Mouse (Mus musculus): ENCODE measurements around the gene 4930562C15Rik. TPM values are rescaled to one million over a fixed set of nuclear protein-coding genes. Genes with fewer than 3 reads are reported as not detected.

The 4930562C15Rik gene
- polyA plus RNA-seq, 1 experiment from 2014 or later, result 0.43 TPM

GRCm38 (mm10) chr16:4892171-4892570 lies 57.0 kb downstream of the 4930562C15Rik start:
- 90% methylated on average over 6 of the region's 6 CpGs for WGBS
- H3K4me1 ChIP-seq (replicated peaks; ENCODE audit: control insufficient read depth, insufficient read depth, low read length), result peaks cover 13% of the 10 kb centered on the region
- H3K36me3 ChIP-seq (ENCODE audit: control insufficient read depth, insufficient read depth, low read length), result no peaks in the 10 kb centered on the region
- H3K9ac ChIP-seq (ENCODE audit: low read length), result no peak overlapping the region
- no peak for ATAC-seq (replicated peaks; ENCODE audit: low FRiP score, low TSS enrichment, low read depth)
- H3K4me2 ChIP-seq (ENCODE audit: low read length), result no peak overlapping the region
- H3K9me3 ChIP-seq (ENCODE audit: control insufficient read depth, low read length), result no peaks in the 10 kb centered on the region
- no peaks in the 10 kb centered on the region for H3K27me3 ChIP-seq (replicated peaks; ENCODE audit: control insufficient read depth, insufficient read depth, low read length)
- H3K27ac ChIP-seq (ENCODE audit: low read depth), result no peak overlapping the region
- DNase-seq (ENCODE audit: low spot score), result no peak
- H3K4me3 ChIP-seq (ENCODE audit: low read depth, low read length), result no peak overlapping the region

- ATAC-seq (replicated peaks; ENCODE audit: low FRiP score, low TSS enrichment, low read depth), result no peak
- no peaks in the 10 kb centered on the region for H3K9me3 ChIP-seq (ENCODE audit: control insufficient read depth, low read length)
- H3K27me3 ChIP-seq (replicated peaks; ENCODE audit: control insufficient read depth, insufficient read depth, low read length), result no peaks in the 10 kb centered on the region
- whole genome bisulfite sequencing, result 87% methylated on average over 7 of the region's 7 CpGs
- no peak overlapping the region for H3K4me3 ChIP-seq (ENCODE audit: low read depth, low read length)
- no peak for DNase-seq (ENCODE audit: low spot score)
- H3K9ac ChIP-seq (ENCODE audit: low read length), result no peak overlapping the region
- H3K4me1 ChIP-seq (replicated peaks; ENCODE audit: control insufficient read depth, insufficient read depth, low read length), result no peaks in the 10 kb centered on the region; the same call in 1 of the 2 replicates
- no peak overlapping the region for H3K27ac ChIP-seq (ENCODE audit: low read depth)
- H3K4me2 ChIP-seq (ENCODE audit: low read length), result no peak overlapping the region
- no peaks in the 10 kb centered on the region for H3K36me3 ChIP-seq (ENCODE audit: control insufficient read depth, insufficient read depth, low read length)
These were observed 59.1 kb downstream of the 4930562C15Rik start for GRCm38 (mm10) chr16:4894201-4894908.

- Histone ChIP-seq H3K4me1 (replicated peaks; ENCODE audit: control insufficient read depth, insufficient read depth, low read length) (0 out of 2 replicates have a peak, but pooled peaks cover 4% of the 10 kb centered on the region), H3K36me3 (ENCODE audit: control insufficient read depth, insufficient read depth, low read length) (no peaks in the 10 kb centered on the region), H3K4me3 (ENCODE audit: low read depth, low read length) (no peak overlapping the region), H3K27me3 (replicated peaks; ENCODE audit: control insufficient read depth, insufficient read depth, low read length) (no peaks in the 10 kb centered on the region), H3K4me2 (ENCODE audit: low read length) (no peak overlapping the region), H3K27ac (ENCODE audit: low read depth) (no peak overlapping the region), H3K9ac (ENCODE audit: low read length) (no peak overlapping the region), H3K9me3 (ENCODE audit: control insufficient read depth, low read length) (no peaks in the 10 kb centered on the region)
- 0 out of 2 replicates have a peak, but pooled peaks have one; percentile 24 for ATAC-seq (replicated peaks; ENCODE audit: low FRiP score, low TSS enrichment, low read depth)
- 66% methylated on average over 5 of the region's 5 CpGs for WGBS
- no peak for DNase-seq (ENCODE audit: low spot score)
These were observed 61.2 kb downstream of the 4930562C15Rik start for GRCm38 (mm10) chr16:4896249-4897027.

GRCm38 (mm10) chr16:4897146-4897730 lies 62.0 kb downstream of the 4930562C15Rik start:
- DNase-seq (ENCODE audit: low spot score) (no peak), ATAC-seq (replicated peaks; ENCODE audit: low FRiP score, low TSS enrichment, low read depth) (no peak)
- no peaks in the 10 kb centered on the region for H3K36me3 ChIP-seq (ENCODE audit: control insufficient read depth, insufficient read depth, low read length)
- 62% methylated on average over 7 of the region's 7 CpGs for WGBS
- H3K4me1 ChIP-seq (replicated peaks; ENCODE audit: control insufficient read depth, insufficient read depth, low read length), result 0 out of 2 replicates have a peak, but pooled peaks cover 4% of the 10 kb centered on the region
- H3K9me3 ChIP-seq (ENCODE audit: control insufficient read depth, low read length), result no peaks in the 10 kb centered on the region
- no peak overlapping the region for H3K27ac ChIP-seq (ENCODE audit: low read depth)
- H3K9ac ChIP-seq (ENCODE audit: low read length), result no peak overlapping the region
- no peak overlapping the region for H3K4me3 ChIP-seq (ENCODE audit: low read depth, low read length)
- no peak overlapping the region for H3K4me2 ChIP-seq (ENCODE audit: low read length)
- no peaks in the 10 kb centered on the region for H3K27me3 ChIP-seq (replicated peaks; ENCODE audit: control insufficient read depth, insufficient read depth, low read length)

- no peaks in the 10 kb centered on the region for H3K9me3 ChIP-seq (ENCODE audit: control insufficient read depth, low read length)
- H3K9ac ChIP-seq (ENCODE audit: low read length), result no peak overlapping the region
- ATAC-seq (replicated peaks; ENCODE audit: low FRiP score, low TSS enrichment, low read depth) (no peak), DNase-seq (ENCODE audit: low spot score) (no peak)
- H3K27me3 ChIP-seq (replicated peaks; ENCODE audit: control insufficient read depth, insufficient read depth, low read length), result no peaks in the 10 kb centered on the region
- WGBS, result 86% methylated on average over 6 of the region's 6 CpGs
- no peak overlapping the region for H3K27ac ChIP-seq (ENCODE audit: low read depth)
- H3K4me3 ChIP-seq (ENCODE audit: low read depth, low read length), result no peak overlapping the region
- no peak overlapping the region for H3K4me2 ChIP-seq (ENCODE audit: low read length)
- no peaks in the 10 kb centered on the region for H3K36me3 ChIP-seq (ENCODE audit: control insufficient read depth, insufficient read depth, low read length)
- 0 out of 2 replicates have a peak, but pooled peaks cover 4% of the 10 kb centered on the region for H3K4me1 ChIP-seq (replicated peaks; ENCODE audit: control insufficient read depth, insufficient read depth, low read length)
These were observed 63.7 kb downstream of the 4930562C15Rik start for GRCm38 (mm10) chr16:4898881-4899280.

GRCm38 (mm10) chr16:4899711-4900110 lies 64.5 kb downstream of the 4930562C15Rik start:
- Histone ChIP-seq H3K4me3 (ENCODE audit: low read depth, low read length) (no peak overlapping the region), H3K4me2 (ENCODE audit: low read length) (no peak overlapping the region), H3K4me1 (replicated peaks; ENCODE audit: control insufficient read depth, insufficient read depth, low read length) (0 out of 2 replicates have a peak, but pooled peaks cover 4% of the 10 kb centered on the region), H3K36me3 (ENCODE audit: control insufficient read depth, insufficient read depth, low read length) (no peaks in the 10 kb centered on the region), H3K27me3 (replicated peaks; ENCODE audit: control insufficient read depth, insufficient read depth, low read length) (no peaks in the 10 kb centered on the region), H3K27ac (ENCODE audit: low read depth) (no peak overlapping the region), H3K9me3 (ENCODE audit: control insufficient read depth, low read length) (no peaks in the 10 kb centered on the region), H3K9ac (ENCODE audit: low read length) (no peak overlapping the region)
- WGBS, result 64% methylated on average over 2 of the region's 2 CpGs
- no peak for DNase-seq (ENCODE audit: low spot score)
- ATAC-seq (replicated peaks; ENCODE audit: low FRiP score, low TSS enrichment, low read depth), result no peak

GRCm38 (mm10) chr16:4901167-4901566 lies 66.0 kb downstream of the 4930562C15Rik start:
- Histone ChIP-seq H3K4me1 (replicated peaks; ENCODE audit: control insufficient read depth, insufficient read depth, low read length) (0 out of 2 replicates have a peak, but pooled peaks cover 4% of the 10 kb centered on the region), H3K4me3 (ENCODE audit: low read depth, low read length) (no peak overlapping the region), H3K9me3 (ENCODE audit: control insufficient read depth, low read length) (no peaks in the 10 kb centered on the region), H3K27me3 (replicated peaks; ENCODE audit: control insufficient read depth, insufficient read depth, low read length) (no peaks in the 10 kb centered on the region), H3K4me2 (ENCODE audit: low read length) (no peak overlapping the region), H3K27ac (ENCODE audit: low read depth) (no peak overlapping the region), H3K9ac (ENCODE audit: low read length) (no peak overlapping the region), H3K36me3 (ENCODE audit: control insufficient read depth, insufficient read depth, low read length) (no peaks in the 10 kb centered on the region)
- 68% methylated on average over 7 of the region's 7 CpGs for WGBS
- DNase-seq (ENCODE audit: low spot score) (no peak), ATAC-seq (replicated peaks; ENCODE audit: low FRiP score, low TSS enrichment, low read depth) (no peak)

GRCm38 (mm10) chr16:4902390-4902789 lies 67.2 kb downstream of the 4930562C15Rik start:
- ATAC-seq (replicated peaks; ENCODE audit: low FRiP score, low TSS enrichment, low read depth), result no peak
- H3K9ac ChIP-seq (ENCODE audit: low read length), result no peak overlapping the region
- WGBS, result 86% methylated on average over 2 of the region's 2 CpGs
- H3K4me2 ChIP-seq (ENCODE audit: low read length), result no peak overlapping the region
- peaks cover 2% of the 10 kb centered on the region; the same call in 1 of the 2 replicates for H3K36me3 ChIP-seq (ENCODE audit: control insufficient read depth, insufficient read depth, low read length)
- DNase-seq (ENCODE audit: low spot score), result no peak
- 0 out of 2 replicates have a peak, but pooled peaks cover 4% of the 10 kb centered on the region for H3K4me1 ChIP-seq (replicated peaks; ENCODE audit: control insufficient read depth, insufficient read depth, low read length)
- no peaks in the 10 kb centered on the region for H3K9me3 ChIP-seq (ENCODE audit: control insufficient read depth, low read length)
- H3K27me3 ChIP-seq (replicated peaks; ENCODE audit: control insufficient read depth, insufficient read depth, low read length), result no peaks in the 10 kb centered on the region
- H3K4me3 ChIP-seq (ENCODE audit: low read depth, low read length), result no peak overlapping the region
- no peak overlapping the region for H3K27ac ChIP-seq (ENCODE audit: low read depth)

Data from intestine, embryonic 14.5 days (tissue).